Mouse (Mus musculus) ES-E14 (cell line): ENCODE measurements around the gene Txlna.

ENCODE experiments used
- HCFC1 ChIP-seq: IDR thresholded peaks from 2 replicates; pipeline ENCODE4 v1.6.1; 2012; ENCODE audit warnings: low read length, inconsistent platforms, borderline replicate concordance; ENCODE audit not compliant: insufficient read depth
- MAFK ChIP-seq: IDR thresholded peaks from 2 replicates; pipeline ENCODE4 v1.6.1; 2014; ENCODE audit warnings: mild to moderate bottlenecking, low read depth, low read length, inconsistent platforms; ENCODE audit not compliant: insufficient read depth
- ZC3H11A ChIP-seq: IDR thresholded peaks from 2 replicates; pipeline ENCODE4 v1.6.1; 2012; ENCODE audit warnings: low read depth, mild to moderate bottlenecking, inconsistent platforms, low read length, borderline replicate concordance
- ZNF384 ChIP-seq: IDR thresholded peaks from 2 replicates; pipeline ENCODE4 v1.6.1; 2012; ENCODE audit warnings: low read depth, low read length, inconsistent platforms

DNA sequence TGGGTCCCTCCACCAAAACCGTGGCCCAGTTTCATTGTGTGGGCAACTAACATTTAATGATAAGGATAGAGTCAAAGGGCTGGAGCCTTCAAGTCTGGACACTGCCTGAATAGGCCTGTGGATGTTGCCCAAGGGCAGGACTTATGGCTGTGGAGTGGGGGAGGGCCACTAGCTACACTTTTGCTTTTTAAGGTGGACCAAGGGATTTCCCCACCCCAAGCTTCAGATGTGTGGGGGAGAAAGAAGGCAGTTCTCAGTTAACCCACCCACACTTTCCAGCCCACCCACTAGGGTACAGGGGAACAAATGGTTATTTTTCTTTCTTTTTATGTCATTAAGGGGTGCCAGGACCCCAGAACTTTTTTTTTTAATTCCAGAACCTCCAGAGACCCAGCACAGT lies 56.5 kb downstream of the Txlna start:
- no peak for TF ChIP-seq HCFC1
- no peak for TF ChIP-seq MAFK
- no peak for TF ChIP-seq ZC3H11A
- TF ChIP-seq ZNF384: no peak
